Mouse (Mus musculus) heart, adult 2 months (tissue): Measurements from ENCODE around the gene Ttll11. TPM values are rescaled to one million over a fixed set of nuclear protein-coding genes. Genes with fewer than 3 reads are reported as not detected.

ENCODE experiments used
- DNase-seq, 2 experiments: peaks; one replicate each; pipeline ENCODE4 v3.0.0; 2021
- H3K27ac ChIP-seq: fragments of 200-600 bp; 2 replicates; pipeline ENCODE4 v1.8.1; 2022
- H3K27me3 ChIP-seq: fragments of 200-500 bp; 2 replicates; pipeline ENCODE4 v1.6.1; 2012; ENCODE audit warnings: mild to moderate bottlenecking, low read length, inconsistent platforms, mixed read lengths; ENCODE audit not compliant: control insufficient read depth, insufficient read depth
- H3K36me3 ChIP-seq: fragments of 200-500 bp; 2 replicates; pipeline ENCODE4 v1.6.1; 2012; ENCODE audit warnings: low read length, inconsistent platforms; ENCODE audit not compliant: control insufficient read depth, insufficient read depth
- H3K4me1 ChIP-seq: fragments of 200-500 bp; 2 replicates; pipeline ENCODE4 v1.6.1; 2011; ENCODE audit warnings: low read length; ENCODE audit not compliant: control insufficient read depth, insufficient read depth
- H3K4me3 ChIP-seq: fragments of 200-600 bp; 2 replicates; pipeline ENCODE4 v1.8.1; 2022
- H3K79me2 ChIP-seq: fragments of 200-500 bp; replicated peaks from 2 replicates; pipeline ENCODE4 v1.6.1; 2012; ENCODE audit warnings: mild to moderate bottlenecking, inconsistent platforms, low read length, moderate library complexity, mixed read lengths; ENCODE audit not compliant: control insufficient read depth, insufficient read depth
- H3K9ac ChIP-seq: fragments of 200-500 bp; 2 replicates; pipeline ENCODE4 v1.6.1; 2012; ENCODE audit warnings: low read depth, mild to moderate bottlenecking, control low read depth, inconsistent platforms, low read length, mixed read lengths
- CTCF ChIP-seq: fragments of 200-600 bp; IDR thresholded peaks from 2 replicates; pipeline ENCODE4 v1.8.1; 2022; ENCODE audit warnings: antibody characterized with exemption, mild to moderate bottlenecking, moderate library complexity
- EP300 ChIP-seq: fragments of 200-500 bp; IDR thresholded peaks from 2 replicates; pipeline ENCODE4 v1.6.1; 2011; ENCODE audit warnings: low read depth, low read length, control low read depth; ENCODE audit not compliant: insufficient read depth
- POLR2A ChIP-seq: fragments of 200-500 bp; IDR thresholded peaks from 2 replicates; pipeline ENCODE4 v1.6.1; 2011; ENCODE audit warnings: mild to moderate bottlenecking, low read depth, low read length, control low read depth; ENCODE audit not compliant: insufficient read depth
- WGBS: fragments of 180-500 bp; shearing (Covaris S2); methylation state at CpG from one replicate; pipeline ENCODE4 v1.1.7; 2018; 5-methylcytosine and 5-hydroxymethylcytosine counted together
- intact Hi-C: fragments of 180-260 bp; cut with DNase I; formaldehyde crosslinking; loops from one replicate; pipeline ENCODE4 v1.15.1; 2025
- polyA plus RNA-seq: library from polyadenylated mRNA; depleted of rRNA; stranded (reverse); fragments of >200 nt; gene quantifications from 2 replicates; pipeline ENCODE4 v1.2.3, GENCODE M21; 2012
- total RNA-seq, 2 experiments: library from RNA; stranded (reverse); gene quantifications; 2 replicates each; pipeline ENCODE4 v1.2.3; 2021

The Ttll11 gene
- total and polyA plus RNA-seq, 3 experiments: 1.2 to 2.2 (median 1.5) TPM

DNA sequence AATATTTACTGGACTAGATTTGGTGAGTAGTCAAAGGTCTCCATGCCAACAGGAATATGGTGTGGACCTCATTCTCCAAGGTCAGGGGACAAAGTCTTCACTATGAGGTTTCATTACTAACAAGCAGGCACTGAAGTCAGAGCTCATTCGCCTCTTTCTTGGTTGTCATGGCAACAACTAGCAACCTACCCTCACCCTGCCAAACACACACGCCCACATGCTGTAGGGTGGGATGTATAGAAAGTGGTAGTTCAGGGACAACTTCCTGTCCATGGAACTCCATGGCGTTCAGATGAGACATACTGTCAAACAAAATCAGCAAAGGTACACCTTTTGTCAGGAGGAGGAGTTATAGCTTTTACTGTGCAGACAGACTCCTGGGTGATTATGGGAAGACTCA is 170.6 kb downstream of the Ttll11 start:
- H3K27me3 ChIP-seq: no peaks in the 10 kb centered on the region
- no peak for DNase-seq
- no peak overlapping the region for H3K4me3 ChIP-seq
- intact Hi-C loops: no loop called here
- no peak overlapping the region for H3K9ac ChIP-seq
- H3K36me3 ChIP-seq: no peaks in the 10 kb centered on the region
- peaks cover 2% of the 10 kb centered on the region; the same call in 1 of the 2 replicates for H3K4me1 ChIP-seq
- no peaks in the 10 kb centered on the region for H3K79me2 ChIP-seq
- WGBS: 61% methylated on average over 3 of the region's 3 CpGs
- no peak overlapping the region for H3K27ac ChIP-seq
- TF ChIP-seq POLR2A (no peak), CTCF (no peak), EP300 (no peak)

DNA sequence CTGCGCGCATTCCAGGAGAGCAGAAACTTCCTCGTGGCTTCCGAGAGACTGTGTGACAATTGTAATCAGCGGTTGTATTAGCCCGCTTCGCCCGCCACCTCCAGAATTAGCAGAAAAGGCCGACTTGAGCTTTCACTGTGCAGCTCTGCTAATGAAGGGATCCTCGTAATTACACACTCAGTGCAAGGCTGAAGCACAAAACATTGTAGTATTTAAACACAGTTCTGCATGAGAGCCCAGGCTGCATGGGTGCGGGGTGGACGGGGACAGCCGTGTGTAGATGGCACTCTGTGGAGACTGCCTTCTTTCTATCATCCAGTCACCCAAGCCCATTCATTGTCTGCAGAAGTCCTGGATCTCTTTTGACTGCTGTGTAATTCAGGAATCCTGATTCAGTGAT is 173.8 kb downstream of the Ttll11 start:
- Histone ChIP-seq H3K79me2 (no peaks in the 10 kb centered on the region), H3K36me3 (no peaks in the 10 kb centered on the region), H3K27ac (no peak overlapping the region), H3K27me3 (no peaks in the 10 kb centered on the region), H3K4me3 (no peak overlapping the region), H3K9ac (no peak overlapping the region), H3K4me1 (peaks cover 4% of the 10 kb centered on the region; the same call in 1 of the 2 replicates)
- DNase-seq: no peak
- WGBS: 82% methylated on average over 13 of the region's 13 CpGs
- intact Hi-C loops: no loop called here
- TF ChIP-seq CTCF: no peak
- TF ChIP-seq POLR2A: no peak
- TF ChIP-seq EP300: no peak

- no peak for DNase-seq
- Histone ChIP-seq H3K27me3 (no peaks in the 10 kb centered on the region), H3K4me3 (no peak overlapping the region), H3K79me2 (no peaks in the 10 kb centered on the region), H3K9ac (no peak overlapping the region), H3K27ac (no peak overlapping the region), H3K36me3 (no peaks in the 10 kb centered on the region), H3K4me1 (peaks cover 4% of the 10 kb centered on the region; the same call in 1 of the 2 replicates)
- WGBS: 78% methylated on average over 11 of the region's 11 CpGs
- TF ChIP-seq CTCF: no peak
- TF ChIP-seq POLR2A: no peak
- no peak for TF ChIP-seq EP300
- intact Hi-C loops: no loop called here
These were observed 176.6 kb downstream of the Ttll11 start for GRCm38 (mm10) chr2:35803095-35803494.

DNA sequence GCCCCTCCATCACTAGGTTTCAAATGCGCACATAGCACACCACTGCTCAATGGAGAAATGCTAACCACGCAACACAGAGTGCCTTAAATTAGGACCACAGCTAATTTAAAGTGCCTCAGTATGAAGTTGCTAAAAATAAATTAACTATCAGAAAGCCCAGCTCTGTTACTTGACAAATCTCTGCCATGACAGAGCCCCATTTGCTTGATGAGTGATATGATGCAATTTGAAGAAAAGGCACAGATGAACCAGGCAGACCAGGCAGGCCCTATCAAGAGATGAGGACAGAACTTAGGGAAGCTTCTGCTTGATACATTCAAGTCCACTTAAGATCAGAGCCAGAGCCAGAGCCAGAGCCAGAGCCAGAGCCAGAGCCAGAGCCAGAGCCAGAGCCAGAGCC is 178.0 kb downstream of the Ttll11 start:
- H3K79me2 ChIP-seq: no peaks in the 10 kb centered on the region
- DNase-seq: no peak
- 70% methylated on average over 2 of the region's 2 CpGs for WGBS

DNA sequence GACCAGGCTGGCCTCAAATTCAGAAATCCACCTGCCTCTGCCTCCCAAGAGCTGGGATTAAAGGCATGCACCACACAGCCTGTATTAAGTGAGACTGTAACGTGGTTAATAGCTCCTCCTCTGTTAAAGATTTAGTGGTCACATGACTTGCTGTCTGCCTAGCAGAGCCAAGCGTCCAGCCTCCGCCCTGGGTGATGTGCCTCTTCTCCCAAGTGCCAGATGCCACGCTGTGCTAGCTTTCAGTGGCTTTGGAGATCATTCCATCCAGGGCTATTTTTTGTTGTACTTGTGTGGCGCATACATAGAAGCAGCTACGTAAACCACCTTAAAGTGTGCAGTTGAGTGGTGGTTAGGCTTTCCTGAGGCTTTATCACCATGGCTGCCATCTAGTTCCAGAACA is 180.6 kb downstream of the Ttll11 start:
- no peaks in the 10 kb centered on the region for H3K79me2 ChIP-seq
- no peak for TF ChIP-seq EP300
- no peak for TF ChIP-seq CTCF
- peaks cover 4% of the 10 kb centered on the region; the same call in 1 of the 2 replicates for H3K4me1 ChIP-seq
- H3K9ac ChIP-seq: no peak overlapping the region
- no peak for DNase-seq
- no peaks in the 10 kb centered on the region for H3K27me3 ChIP-seq
- H3K4me3 ChIP-seq: no peak overlapping the region
- intact Hi-C loops: no loop called here
- 91% methylated on average over 6 of the region's 6 CpGs for WGBS
- no peaks in the 10 kb centered on the region for H3K36me3 ChIP-seq
- no peak overlapping the region for H3K27ac ChIP-seq

More for the DNA sequence above, 178.0 kb downstream of the Ttll11 start:
- no peaks in the 10 kb centered on the region for H3K36me3 ChIP-seq
- TF ChIP-seq POLR2A (no peak), CTCF (no peak), EP300 (no peak)
- intact Hi-C loops: no loop called here
- H3K27me3 ChIP-seq: no peaks in the 10 kb centered on the region
- H3K4me1 ChIP-seq: peaks cover 4% of the 10 kb centered on the region; the same call in 1 of the 2 replicates
- H3K9ac ChIP-seq: no peak overlapping the region
- H3K27ac ChIP-seq: no peak overlapping the region
- H3K4me3 ChIP-seq: no peak overlapping the region

- Histone ChIP-seq H3K27me3 (no peaks in the 10 kb centered on the region), H3K4me3 (no peak overlapping the region), H3K27ac (no peak overlapping the region), H3K36me3 (no peaks in the 10 kb centered on the region), H3K79me2 (no peaks in the 10 kb centered on the region), H3K9ac (no peak overlapping the region), H3K4me1 (peaks cover 4% of the 10 kb centered on the region; the same call in 1 of the 2 replicates)
- intact Hi-C loops: no loop called here
- 81% methylated on average over 8 of the region's 8 CpGs for WGBS
- DNase-seq: no peak
- TF ChIP-seq CTCF (no peak), EP300 (no peak), POLR2A (no peak)
These were observed 181.7 kb downstream of the Ttll11 start for GRCm38 (mm10) chr2:35797998-35798397.
